Mouse (Mus musculus): ENCODE measurements around the gene Rhot2. TPM values are rescaled to one million over a fixed set of nuclear protein-coding genes. Genes with fewer than 3 reads are reported as not detected.
A peak's percentile ranks its signal among the peaks of the same experiment; 100 is the strongest.

Rhot2 gene
- polyA plus RNA-seq, 1 experiment from 2014 or later: 8.7 TPM

GRCm38 (mm10) chr17:25833961-25834594 lies 10.6 kb downstream of the Rhot2 start:
- Histone ChIP-seq H3K9ac (ENCODE audit: low read length) (peak overlapping the region; percentile 67), H3K4me3 (ENCODE audit: low read depth, low read length) (peak overlapping the region; percentile 71), H3K4me2 (peak overlapping the region; percentile 96), H3K9me3 (ENCODE audit: control insufficient read depth, low read length) (no peaks in the 10 kb centered on the region), H3K27me3 (ENCODE audit: control insufficient read depth, insufficient read depth, low read length) (no peaks in the 10 kb centered on the region; the same call in 1 of the 2 replicates), H3K27ac (ENCODE audit: low read depth, low read length) (peak overlapping the region; percentile 84), H3K36me3 (ENCODE audit: control insufficient read depth, insufficient read depth, low read length) (peaks cover 14% of the 10 kb centered on the region; the same call in 1 of the 2 replicates), H3K4me1 (ENCODE audit: control insufficient read depth, insufficient read depth, low read length) (peaks cover 62% of the 10 kb centered on the region)
- no peak for DNase-seq (ENCODE audit: low spot score, missing footprints)
- WGBS: 73% methylated on average over 6 of the region's 6 CpGs
- no peak for ATAC-seq (ENCODE audit: low FRiP score)

GRCm38 (mm10) chr17:25833291-25833663 lies 11.4 kb downstream of the Rhot2 start, which contains the start of gene Stub1:
Gene Stub1, minus strand, starts transcription at chr17:25833404.
- Histone ChIP-seq H3K9me3 (ENCODE audit: control insufficient read depth, low read length) (no peaks in the 10 kb centered on the region), H3K36me3 (ENCODE audit: control insufficient read depth, insufficient read depth, low read length) (peaks cover 11% of the 10 kb centered on the region; the same call in 1 of the 2 replicates), H3K4me3 (ENCODE audit: low read depth, low read length) (peak within 1 kb of the TSS; percentile 71), H3K27me3 (ENCODE audit: control insufficient read depth, insufficient read depth, low read length) (no peaks in the 10 kb centered on the region; the same call in 1 of the 2 replicates), H3K27ac (ENCODE audit: low read depth, low read length) (peak within 1 kb of the TSS; percentile 84), H3K9ac (ENCODE audit: low read length) (peak within 1 kb of the TSS; percentile 79), H3K4me1 (ENCODE audit: control insufficient read depth, insufficient read depth, low read length) (peaks cover 67% of the 10 kb centered on the region), H3K4me2 (peak within 1 kb of the TSS; percentile 96)
- under 1% methylated on average over 24 of the region's 24 CpGs for WGBS
- DNase-seq (ENCODE audit: low spot score, missing footprints): no peak
- ATAC-seq (ENCODE audit: low FRiP score): peak; percentile 78

GRCm38 (mm10) chr17:25832436-25833290 lies 12.0 kb downstream of the Rhot2 start:
- Histone ChIP-seq H3K4me2 (peak overlapping the region; percentile 96), H3K4me1 (ENCODE audit: control insufficient read depth, insufficient read depth, low read length) (peaks cover 67% of the 10 kb centered on the region), H3K9me3 (ENCODE audit: control insufficient read depth, low read length) (no peaks in the 10 kb centered on the region), H3K36me3 (ENCODE audit: control insufficient read depth, insufficient read depth, low read length) (peaks cover 11% of the 10 kb centered on the region; the same call in 1 of the 2 replicates), H3K4me3 (ENCODE audit: low read depth, low read length) (peak overlapping the region; percentile 71), H3K9ac (ENCODE audit: low read length) (peak overlapping the region; percentile 79), H3K27me3 (ENCODE audit: control insufficient read depth, insufficient read depth, low read length) (no peaks in the 10 kb centered on the region; the same call in 1 of the 2 replicates), H3K27ac (ENCODE audit: low read depth, low read length) (peak overlapping the region; percentile 84)
- peak; percentile 100 for DNase-seq (ENCODE audit: low spot score, missing footprints)
- ATAC-seq (ENCODE audit: low FRiP score): peak; percentile 92
- WGBS: under 1% methylated on average over 67 of the region's 77 CpGs

- Histone ChIP-seq H3K9me3 (ENCODE audit: control insufficient read depth, low read length) (no peaks in the 10 kb centered on the region), H3K9ac (ENCODE audit: low read length) (peak overlapping the region; percentile 79), H3K36me3 (ENCODE audit: control insufficient read depth, insufficient read depth, low read length) (peaks cover 11% of the 10 kb centered on the region; the same call in 1 of the 2 replicates), H3K27me3 (ENCODE audit: control insufficient read depth, insufficient read depth, low read length) (no peaks in the 10 kb centered on the region; the same call in 1 of the 2 replicates), H3K4me3 (ENCODE audit: low read depth, low read length) (peak overlapping the region; percentile 71), H3K4me2 (peak overlapping the region; percentile 96), H3K4me1 (ENCODE audit: control insufficient read depth, insufficient read depth, low read length) (peaks cover 57% of the 10 kb centered on the region), H3K27ac (ENCODE audit: low read depth, low read length) (no peak overlapping the region)
- 66% methylated on average over 21 of the region's 21 CpGs for WGBS
- ATAC-seq (ENCODE audit: low FRiP score) (no peak), DNase-seq (ENCODE audit: low spot score, missing footprints) (no peak)
Measured at GRCm38 (mm10) chr17:25831451-25832281, 13.0 kb downstream of the Rhot2 start.

- no peaks in the 10 kb centered on the region; the same call in 1 of the 2 replicates for H3K27me3 ChIP-seq (ENCODE audit: control insufficient read depth, insufficient read depth, low read length)
- peak overlapping the region; percentile 71; the same call in 1 of the 2 replicates for H3K4me3 ChIP-seq (ENCODE audit: low read depth, low read length)
- ATAC-seq (ENCODE audit: low FRiP score): no peak
- no peak for DNase-seq (ENCODE audit: low spot score, missing footprints)
- H3K4me2 ChIP-seq: no peak overlapping the region; the same call in 1 of the 2 replicates
- H3K4me1 ChIP-seq (ENCODE audit: control insufficient read depth, insufficient read depth, low read length): peaks cover 50% of the 10 kb centered on the region
- no peaks in the 10 kb centered on the region for H3K9me3 ChIP-seq (ENCODE audit: control insufficient read depth, low read length)
- H3K27ac ChIP-seq (ENCODE audit: low read depth, low read length): no peak overlapping the region
- H3K9ac ChIP-seq (ENCODE audit: low read length): no peak overlapping the region
- WGBS: 84% methylated on average over 14 of the region's 14 CpGs
- H3K36me3 ChIP-seq (ENCODE audit: control insufficient read depth, insufficient read depth, low read length): peaks cover 11% of the 10 kb centered on the region; the same call in 1 of the 2 replicates
Measured at GRCm38 (mm10) chr17:25830806-25831431, 13.7 kb downstream of the Rhot2 start.

GRCm38 (mm10) chr17:25830200-25830753 lies 14.4 kb downstream of the Rhot2 start:
- 83% methylated on average over 4 of the region's 4 CpGs for WGBS
- no peak for DNase-seq (ENCODE audit: low spot score, missing footprints)
- Histone ChIP-seq H3K9ac (ENCODE audit: low read length) (no peak overlapping the region; the same call in 1 of the 2 replicates), H3K4me2 (peak overlapping the region; percentile 90; the same call in 1 of the 2 replicates), H3K9me3 (ENCODE audit: control insufficient read depth, low read length) (no peaks in the 10 kb centered on the region), H3K27me3 (ENCODE audit: control insufficient read depth, insufficient read depth, low read length) (no peaks in the 10 kb centered on the region; the same call in 1 of the 2 replicates), H3K4me3 (ENCODE audit: low read depth, low read length) (peak overlapping the region; percentile 68), H3K36me3 (ENCODE audit: control insufficient read depth, insufficient read depth, low read length) (peaks cover 11% of the 10 kb centered on the region; the same call in 1 of the 2 replicates), H3K27ac (ENCODE audit: low read depth, low read length) (no peak overlapping the region), H3K4me1 (ENCODE audit: control insufficient read depth, insufficient read depth, low read length) (peaks cover 46% of the 10 kb centered on the region)
- no peak for ATAC-seq (ENCODE audit: low FRiP score)

- ATAC-seq (ENCODE audit: low FRiP score): no peak
- Histone ChIP-seq H3K36me3 (ENCODE audit: control insufficient read depth, insufficient read depth, low read length) (peaks cover 11% of the 10 kb centered on the region; the same call in 1 of the 2 replicates), H3K4me2 (peak overlapping the region; percentile 90), H3K27ac (ENCODE audit: low read depth, low read length) (peak overlapping the region; percentile 87), H3K27me3 (ENCODE audit: control insufficient read depth, insufficient read depth, low read length) (no peaks in the 10 kb centered on the region), H3K9ac (ENCODE audit: low read length) (peak overlapping the region; percentile 89), H3K4me1 (ENCODE audit: control insufficient read depth, insufficient read depth, low read length) (peaks cover 47% of the 10 kb centered on the region), H3K4me3 (ENCODE audit: low read depth, low read length) (peak overlapping the region; percentile 68), H3K9me3 (ENCODE audit: control insufficient read depth, low read length) (no peaks in the 10 kb centered on the region)
- WGBS: 47% methylated on average over 8 of the region's 8 CpGs
- DNase-seq (ENCODE audit: low spot score, missing footprints): no peak
Measured at GRCm38 (mm10) chr17:25829558-25830017, 15.1 kb downstream of the Rhot2 start.

Data from midbrain, embryonic 11.5 days (tissue).